Mouse (Mus musculus): Measurements from ENCODE around the gene Gm6525. TPM values are rescaled to one million over a fixed set of nuclear protein-coding genes. Genes with fewer than 3 reads are reported as not detected.
A peak's percentile ranks its signal among the peaks of the same experiment; 100 is the strongest.

Gene Gm6525
- total and polyA plus RNA-seq, 2 experiments: not detected

DNA sequence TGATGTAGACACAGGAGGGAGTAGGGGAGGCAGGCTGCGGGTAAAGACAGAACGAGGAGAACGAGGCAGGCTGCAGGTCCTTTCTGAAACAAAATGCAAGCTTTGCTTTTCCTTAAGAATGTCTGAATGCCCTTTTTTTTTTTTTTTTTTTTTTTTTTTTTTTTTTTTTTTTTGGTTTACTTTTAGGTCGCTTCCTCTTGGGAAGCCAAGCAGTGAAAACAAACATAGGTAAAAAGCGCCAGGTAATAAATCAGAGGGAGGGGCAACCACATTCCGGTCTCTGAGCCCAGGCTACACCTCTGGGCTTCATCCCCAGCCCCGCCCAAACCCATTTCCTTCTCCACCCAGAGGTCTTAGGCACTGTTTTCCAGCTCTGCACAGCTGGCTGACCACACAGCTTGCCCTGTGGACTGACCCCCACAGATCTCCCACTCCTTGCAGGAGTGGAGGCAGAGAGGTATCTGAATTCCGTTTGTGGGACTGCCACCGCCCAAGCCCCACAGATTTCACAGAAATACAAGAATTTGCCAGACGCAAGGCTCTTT, 15.8 kb downstream of the Gm6525 start:
- TF ChIP-seq POLR2A (IDR thresholded peaks at IDR 0.05; ENCODE audit: extremely low read depth, insufficient read depth, low read length) (no peak), CTCF (IDR thresholded peaks at IDR 0.05; ENCODE audit: low read depth, low read length) (no peak)
- Histone ChIP-seq H3K79me2 (ENCODE audit: control insufficient read depth, insufficient read depth, low read length) (no peaks in the 10 kb centered on the region; the same call in 1 of the 2 replicates), H3K36me3 (ENCODE audit: control insufficient read depth, insufficient read depth, low read length) (peaks cover 4% of the 10 kb centered on the region; the same call in 1 of the 2 replicates), H3K4me1 (ENCODE audit: control insufficient read depth, insufficient read depth, low read length) (no peaks in the 10 kb centered on the region), H3K27ac (replicated peaks; ENCODE audit: insufficient read depth, low read depth, low read length) (no peak overlapping the region), H3K9ac (ENCODE audit: low read depth, low read length) (no peak overlapping the region), H3K27me3 (ENCODE audit: control insufficient read depth, insufficient read depth, low read length) (no peaks in the 10 kb centered on the region), H3K4me3 (ENCODE audit: insufficient read depth, low read depth, low read length) (no peak overlapping the region)
- no peak for DNase-seq (ENCODE audit: extremely low read depth, low read depth, low spot score)
- 69% methylated on average over 10 of the region's 10 CpGs for WGBS

DNA sequence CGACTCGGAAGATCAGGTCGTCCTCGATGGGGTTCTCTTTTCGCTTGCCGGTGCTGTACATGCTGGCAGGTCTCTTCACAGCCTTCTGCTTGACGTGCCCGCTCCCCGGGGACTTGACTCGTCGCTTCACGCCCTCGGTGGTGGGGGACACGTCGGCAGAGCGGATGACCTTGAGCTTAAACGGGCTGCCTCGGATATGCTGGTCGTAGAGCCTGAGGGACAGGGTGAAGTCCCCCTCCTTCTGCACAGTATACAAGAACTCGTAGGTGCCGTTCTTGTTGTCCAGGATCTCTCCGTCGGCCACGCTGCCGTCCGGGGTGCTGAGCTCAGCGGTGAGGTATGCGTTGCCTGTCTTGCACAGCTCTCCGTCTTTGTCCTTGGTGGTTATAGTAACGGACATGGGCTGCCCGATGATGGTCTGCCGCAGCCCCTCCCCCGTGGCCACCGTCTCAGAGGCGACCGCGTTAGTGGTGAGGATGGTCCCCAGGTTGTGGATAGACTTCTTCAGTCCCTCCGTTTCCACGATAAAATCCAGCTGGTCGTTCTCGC, 16.7 kb downstream of the Gm6525 start:
- WGBS: 62% methylated on average over 41 of the region's 41 CpGs
- H3K4me1 ChIP-seq (ENCODE audit: control insufficient read depth, insufficient read depth, low read length): no peaks in the 10 kb centered on the region
- H3K27me3 ChIP-seq (ENCODE audit: control insufficient read depth, insufficient read depth, low read length): no peaks in the 10 kb centered on the region
- TF ChIP-seq CTCF (IDR thresholded peaks at IDR 0.05; ENCODE audit: low read depth, low read length): no peak
- no peak for TF ChIP-seq POLR2A (IDR thresholded peaks at IDR 0.05; ENCODE audit: extremely low read depth, insufficient read depth, low read length)
- peaks cover 4% of the 10 kb centered on the region; the same call in 1 of the 2 replicates for H3K36me3 ChIP-seq (ENCODE audit: control insufficient read depth, insufficient read depth, low read length)
- H3K27ac ChIP-seq (replicated peaks; ENCODE audit: insufficient read depth, low read depth, low read length): no peak overlapping the region
- H3K79me2 ChIP-seq (ENCODE audit: control insufficient read depth, insufficient read depth, low read length): no peaks in the 10 kb centered on the region; the same call in 1 of the 2 replicates
- no peak for DNase-seq (ENCODE audit: extremely low read depth, low read depth, low spot score)
- peak overlapping the region; percentile 46 for H3K4me3 ChIP-seq (ENCODE audit: insufficient read depth, low read depth, low read length)
- no peak overlapping the region for H3K9ac ChIP-seq (ENCODE audit: low read depth, low read length)

DNA sequence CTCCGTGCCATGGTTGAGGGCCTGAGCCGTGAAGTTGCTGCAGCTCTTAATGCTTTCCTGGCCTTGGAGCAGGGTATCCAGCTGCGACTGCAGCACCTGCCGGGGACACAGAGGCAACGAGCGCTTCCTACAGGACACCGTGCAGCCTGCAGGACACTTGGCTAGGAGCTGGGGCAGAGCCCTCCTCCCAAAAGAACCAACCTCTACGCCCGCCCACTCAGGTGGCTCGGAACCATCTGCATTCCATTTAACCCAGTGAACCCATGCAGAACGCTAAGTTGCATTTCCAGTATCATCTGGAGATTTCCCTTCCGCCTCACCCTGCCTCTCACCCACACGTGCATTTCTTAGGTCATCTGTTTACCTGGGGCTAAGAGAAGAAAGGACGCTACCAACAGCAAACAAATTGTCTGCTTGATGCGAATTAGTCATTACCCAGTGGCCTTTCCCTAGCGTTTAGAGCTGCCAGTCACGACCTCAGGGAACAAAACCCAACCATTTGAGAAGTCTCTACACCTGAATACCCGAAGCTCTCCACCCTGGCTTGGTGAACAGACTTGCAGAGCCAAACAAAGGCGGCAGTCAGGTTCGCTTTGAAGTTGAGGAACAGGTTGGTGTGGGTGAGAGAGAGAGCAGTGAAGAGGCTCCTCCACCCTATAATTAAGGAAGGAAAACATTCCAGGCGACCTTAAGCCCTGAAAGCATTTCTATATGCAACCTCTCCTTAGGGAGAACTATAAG, 17.4 kb downstream of the Gm6525 start:
- no peaks in the 10 kb centered on the region for H3K4me1 ChIP-seq (ENCODE audit: control insufficient read depth, insufficient read depth, low read length)
- no peak for TF ChIP-seq CTCF (IDR thresholded peaks at IDR 0.05; ENCODE audit: low read depth, low read length)
- TF ChIP-seq POLR2A (IDR thresholded peaks at IDR 0.05; ENCODE audit: extremely low read depth, insufficient read depth, low read length): no peak
- H3K36me3 ChIP-seq (ENCODE audit: control insufficient read depth, insufficient read depth, low read length): peaks cover 4% of the 10 kb centered on the region; the same call in 1 of the 2 replicates
- H3K9ac ChIP-seq (ENCODE audit: low read depth, low read length): no peak overlapping the region
- WGBS: 87% methylated on average over 21 of the region's 21 CpGs
- no peak overlapping the region for H3K4me3 ChIP-seq (ENCODE audit: insufficient read depth, low read depth, low read length)
- no peak for DNase-seq (ENCODE audit: extremely low read depth, low read depth, low spot score)
- H3K27me3 ChIP-seq (ENCODE audit: control insufficient read depth, insufficient read depth, low read length): no peaks in the 10 kb centered on the region
- H3K27ac ChIP-seq (replicated peaks; ENCODE audit: insufficient read depth, low read depth, low read length): no peak overlapping the region
- no peaks in the 10 kb centered on the region; the same call in 1 of the 2 replicates for H3K79me2 ChIP-seq (ENCODE audit: control insufficient read depth, insufficient read depth, low read length)

DNA sequence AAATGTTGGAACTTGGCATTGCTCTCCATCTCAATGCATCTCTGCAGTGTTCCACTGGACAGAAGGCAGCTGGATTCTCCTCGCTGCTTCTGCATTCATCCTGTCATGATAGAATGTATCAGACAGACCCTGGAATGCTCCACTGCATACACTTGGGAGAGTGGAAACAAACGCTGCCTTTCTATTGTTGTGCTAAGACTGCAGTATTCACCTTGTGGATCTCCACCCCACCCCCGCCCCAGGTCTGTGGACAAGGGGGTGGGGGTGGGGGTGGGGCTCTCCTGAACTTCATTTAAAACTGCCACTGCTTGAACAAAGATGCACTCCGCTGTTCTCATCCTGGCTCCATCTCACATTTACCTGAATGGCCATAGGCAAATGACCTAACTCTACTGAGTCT, 20.0 kb downstream of the Gm6525 start:
- 93% methylated on average over 4 of the region's 4 CpGs for WGBS
- no peak overlapping the region for H3K27ac ChIP-seq (replicated peaks; ENCODE audit: insufficient read depth, low read depth, low read length)
- H3K79me2 ChIP-seq (ENCODE audit: control insufficient read depth, insufficient read depth, low read length): no peaks in the 10 kb centered on the region; the same call in 1 of the 2 replicates
- no peaks in the 10 kb centered on the region for H3K4me1 ChIP-seq (ENCODE audit: control insufficient read depth, insufficient read depth, low read length)
- peaks cover 4% of the 10 kb centered on the region; the same call in 1 of the 2 replicates for H3K36me3 ChIP-seq (ENCODE audit: control insufficient read depth, insufficient read depth, low read length)
- no peak overlapping the region for H3K4me3 ChIP-seq (ENCODE audit: insufficient read depth, low read depth, low read length)
- H3K9ac ChIP-seq (ENCODE audit: low read depth, low read length): no peak overlapping the region
- DNase-seq (ENCODE audit: extremely low read depth, low read depth, low spot score): no peak
- TF ChIP-seq CTCF (IDR thresholded peaks at IDR 0.05; ENCODE audit: low read depth, low read length): no peak
- no peak for TF ChIP-seq POLR2A (IDR thresholded peaks at IDR 0.05; ENCODE audit: extremely low read depth, insufficient read depth, low read length)
- no peaks in the 10 kb centered on the region for H3K27me3 ChIP-seq (ENCODE audit: control insufficient read depth, insufficient read depth, low read length)

GRCm38 (mm10) chr3:84198229-84198628, 24.3 kb downstream of the Gm6525 start:
- no peaks in the 10 kb centered on the region for H3K27me3 ChIP-seq (ENCODE audit: control insufficient read depth, insufficient read depth, low read length)
- WGBS: 93% methylated on average over 3 of the region's 3 CpGs

More at GRCm38 (mm10) chr3:84198229-84198628, 24.3 kb downstream of the Gm6525 start:
- Histone ChIP-seq H3K27ac (replicated peaks; ENCODE audit: insufficient read depth, low read depth, low read length) (no peak overlapping the region), H3K36me3 (ENCODE audit: control insufficient read depth, insufficient read depth, low read length) (peaks cover 2% of the 10 kb centered on the region; the same call in 1 of the 2 replicates), H3K79me2 (ENCODE audit: control insufficient read depth, insufficient read depth, low read length) (no peaks in the 10 kb centered on the region; the same call in 1 of the 2 replicates), H3K4me1 (ENCODE audit: control insufficient read depth, insufficient read depth, low read length) (no peaks in the 10 kb centered on the region), H3K9ac (ENCODE audit: low read depth, low read length) (no peak overlapping the region), H3K4me3 (ENCODE audit: insufficient read depth, low read depth, low read length) (no peak overlapping the region)
- no peak for DNase-seq (ENCODE audit: extremely low read depth, low read depth, low spot score)
- TF ChIP-seq POLR2A (IDR thresholded peaks at IDR 0.05; ENCODE audit: extremely low read depth, insufficient read depth, low read length) (no peak), CTCF (IDR thresholded peaks at IDR 0.05; ENCODE audit: low read depth, low read length) (no peak)
